Mouse (Mus musculus) bone marrow macrophage, adult 2 months (primary cell): Measurements from ENCODE around the gene Lgsn.

Experiments
- CTCF ChIP-seq: IDR thresholded peaks from 2 replicates; pipeline ENCODE4 v1.5.1; 2012; ENCODE audit warnings: low read depth, mild to moderate bottlenecking, low read length, moderate library complexity
- POLR2A ChIP-seq: IDR thresholded peaks from 2 replicates; pipeline ENCODE4 v1.6.1; 2012; ENCODE audit warnings: mild to moderate bottlenecking, low read depth, low read length, borderline replicate concordance

- no peak for TF ChIP-seq CTCF
- TF ChIP-seq POLR2A: no peak
Measured at GRCm38 (mm10) chr1:31143571-31143970, 32.6 kb upstream of the Lgsn start.
